Mouse (Mus musculus): Measurements from ENCODE around the gene Gm28035. TPM values are rescaled to one million over a fixed set of nuclear protein-coding genes. Genes with fewer than 3 reads are reported as not detected.
A peak's percentile ranks its signal among the peaks of the same experiment; 100 is the strongest.

Gm28035 gene
- 0.91 and 1.6 TPM in 2 replicates for polyA plus RNA-seq (2012; ENCODE audit: insufficient read depth, insufficient read length, missing spikeins)

- TF ChIP-seq CTCF (IDR thresholded peaks at IDR 0.05; ENCODE audit: low read depth, low read length) = no peak
- TF ChIP-seq POLR2A (IDR thresholded peaks at IDR 0.05; ENCODE audit: borderline replicate concordance, low read depth, low read length) = no peak
- Histone ChIP-seq H3K27ac (ENCODE audit: insufficient read depth, low read depth, low read length) (no peak within 1 kb of the TSS), H3K4me1 (ENCODE audit: control insufficient read depth, insufficient read depth, low read length) (peaks cover 25% of the 10 kb centered on the region), H3K4me3 (ENCODE audit: insufficient read depth, low read length) (no peak within 1 kb of the TSS)
Observed at GRCm38 (mm10) chr2:30240267-30240666, at the start of gene Gm28035. Gene Gm28035 (plus strand): TSS chr2:30240567.

GRCm38 (mm10) chr2:30191790-30192580 is 48.4 kb upstream of the Gm28035 start:
- H3K4me3 ChIP-seq (ENCODE audit: insufficient read depth, low read length) = no peak overlapping the region
- H3K4me1 ChIP-seq (ENCODE audit: control insufficient read depth, insufficient read depth, low read length) = peaks cover 6% of the 10 kb centered on the region; the same call in 1 of the 2 replicates
- no peak for TF ChIP-seq POLR2A (IDR thresholded peaks at IDR 0.05; ENCODE audit: borderline replicate concordance, low read depth, low read length)
- TF ChIP-seq CTCF (IDR thresholded peaks at IDR 0.05; ENCODE audit: low read depth, low read length) = no peak
- no peak overlapping the region for H3K27ac ChIP-seq (ENCODE audit: insufficient read depth, low read depth, low read length)

GRCm38 (mm10) chr2:30194656-30195055 is 45.7 kb upstream of the Gm28035 start:
- TF ChIP-seq POLR2A (IDR thresholded peaks at IDR 0.05; ENCODE audit: borderline replicate concordance, low read depth, low read length) (no peak), CTCF (IDR thresholded peaks at IDR 0.05; ENCODE audit: low read depth, low read length) (no peak)
- Histone ChIP-seq H3K4me3 (ENCODE audit: insufficient read depth, low read length) (no peak overlapping the region), H3K27ac (ENCODE audit: insufficient read depth, low read depth, low read length) (no peak overlapping the region), H3K4me1 (ENCODE audit: control insufficient read depth, insufficient read depth, low read length) (peaks cover 7% of the 10 kb centered on the region; the same call in 1 of the 2 replicates)

GRCm38 (mm10) chr2:30198021-30198420 is 42.3 kb upstream of the Gm28035 start:
- no peak for TF ChIP-seq POLR2A (IDR thresholded peaks at IDR 0.05; ENCODE audit: borderline replicate concordance, low read depth, low read length)
- no peak for TF ChIP-seq CTCF (IDR thresholded peaks at IDR 0.05; ENCODE audit: low read depth, low read length)
- Histone ChIP-seq H3K4me3 (ENCODE audit: insufficient read depth, low read length) (no peak overlapping the region), H3K27ac (ENCODE audit: insufficient read depth, low read depth, low read length) (no peak overlapping the region)

GRCm38 (mm10) chr2:30199984-30200383 is 40.4 kb upstream of the Gm28035 start:
- H3K27ac ChIP-seq (ENCODE audit: insufficient read depth, low read depth, low read length) = no peak overlapping the region
- TF ChIP-seq CTCF (IDR thresholded peaks at IDR 0.05; ENCODE audit: low read depth, low read length) = no peak
- no peak for TF ChIP-seq POLR2A (IDR thresholded peaks at IDR 0.05; ENCODE audit: borderline replicate concordance, low read depth, low read length)
- H3K4me3 ChIP-seq (ENCODE audit: insufficient read depth, low read length) = no peak overlapping the region
- H3K4me1 ChIP-seq (ENCODE audit: control insufficient read depth, insufficient read depth, low read length) = peaks cover 15% of the 10 kb centered on the region

More at GRCm38 (mm10) chr2:30198021-30198420, 42.3 kb upstream of the Gm28035 start:
- peaks cover 10% of the 10 kb centered on the region for H3K4me1 ChIP-seq (ENCODE audit: control insufficient read depth, insufficient read depth, low read length)

GRCm38 (mm10) chr2:30200388-30200925 is 39.9 kb upstream of the Gm28035 start:
- Histone ChIP-seq H3K4me3 (ENCODE audit: insufficient read depth, low read length) (no peak overlapping the region), H3K27ac (ENCODE audit: insufficient read depth, low read depth, low read length) (no peak overlapping the region), H3K4me1 (ENCODE audit: control insufficient read depth, insufficient read depth, low read length) (peaks cover 15% of the 10 kb centered on the region)
- TF ChIP-seq POLR2A (IDR thresholded peaks at IDR 0.05; ENCODE audit: borderline replicate concordance, low read depth, low read length) (no peak), CTCF (IDR thresholded peaks at IDR 0.05; ENCODE audit: low read depth, low read length) (no peak)

- TF ChIP-seq POLR2A (IDR thresholded peaks at IDR 0.05; ENCODE audit: borderline replicate concordance, low read depth, low read length) = no peak
- peak; percentile 28; the same call in 1 of the 2 replicates for TF ChIP-seq CTCF (IDR thresholded peaks at IDR 0.05; ENCODE audit: low read depth, low read length)
- Histone ChIP-seq H3K4me1 (ENCODE audit: control insufficient read depth, insufficient read depth, low read length) (peaks cover 12% of the 10 kb centered on the region), H3K4me3 (ENCODE audit: insufficient read depth, low read length) (no peak overlapping the region), H3K27ac (ENCODE audit: insufficient read depth, low read depth, low read length) (no peak overlapping the region)
Observed at GRCm38 (mm10) chr2:30203439-30203838, 36.9 kb upstream of the Gm28035 start.

GRCm38 (mm10) chr2:30205255-30205628 is 35.1 kb upstream of the Gm28035 start:
- peak overlapping the region; percentile 56 for H3K27ac ChIP-seq (ENCODE audit: insufficient read depth, low read depth, low read length)
- TF ChIP-seq POLR2A (IDR thresholded peaks at IDR 0.05; ENCODE audit: borderline replicate concordance, low read depth, low read length) (no peak), CTCF (IDR thresholded peaks at IDR 0.05; ENCODE audit: low read depth, low read length) (no peak)
- peaks cover 9% of the 10 kb centered on the region for H3K4me1 ChIP-seq (ENCODE audit: control insufficient read depth, insufficient read depth, low read length)
- peak overlapping the region; percentile 64 for H3K4me3 ChIP-seq (ENCODE audit: insufficient read depth, low read length)

- H3K4me1 ChIP-seq (ENCODE audit: control insufficient read depth, insufficient read depth, low read length) = peaks cover 10% of the 10 kb centered on the region
- peak within 1 kb of the TSS; percentile 56 for H3K27ac ChIP-seq (ENCODE audit: insufficient read depth, low read depth, low read length)
- TF ChIP-seq POLR2A (IDR thresholded peaks at IDR 0.05; ENCODE audit: borderline replicate concordance, low read depth, low read length) (no peak), CTCF (IDR thresholded peaks at IDR 0.05; ENCODE audit: low read depth, low read length) (no peak)
- H3K4me3 ChIP-seq (ENCODE audit: insufficient read depth, low read length) = peak within 1 kb of the TSS; percentile 64
Observed at GRCm38 (mm10) chr2:30205629-30206357, 34.6 kb upstream of the Gm28035 start, which contains the start of gene Kyat1. Gene Kyat1 (minus strand): TSS chr2:30205847.

Measured in bone marrow macrophage, adult 2 months (primary cell).